Mouse (Mus musculus) limb, embryonic 11.5 days (tissue): ENCODE data around the gene Xcr1. TPM values are rescaled to one million over a fixed set of nuclear protein-coding genes. Genes with fewer than 3 reads are reported as not detected.

Source experiments
- ATAC-seq: fragments of 200-750 bp; cut with Nextera tagmentation; 2 replicates; pipeline ENCODE4 v1.8.0; 2017; ENCODE audit warnings: low read depth; ENCODE audit not compliant: insufficient number of reproducible peaks, low FRiP score, low TSS enrichment
- DNase-seq: peaks from one replicate; pipeline ENCODE4 v3.0.0-alpha.2; 2015; ENCODE audit warnings: low spot score
- H3K27ac ChIP-seq: fragments of 300-500 bp; sonication (generic); replicated peaks from 2 replicates; pipeline ENCODE4 v1.5.1; 2014; ENCODE audit warnings: low read depth, mild to moderate bottlenecking, low read length
- H3K27me3 ChIP-seq: fragments of 300-500 bp; sonication (generic); 2 replicates; pipeline ENCODE4 v1.6.1; 2014; ENCODE audit warnings: mild to moderate bottlenecking, low read length, mixed read lengths; ENCODE audit not compliant: control insufficient read depth, insufficient read depth
- H3K36me3 ChIP-seq: fragments of 300-500 bp; sonication (generic); 2 replicates; pipeline ENCODE4 v1.6.1; 2014; ENCODE audit warnings: mild to moderate bottlenecking, low read length, moderate library complexity, mixed read lengths; ENCODE audit not compliant: control insufficient read depth, insufficient read depth
- H3K4me1 ChIP-seq: fragments of 300-500 bp; sonication (generic); 2 replicates; pipeline ENCODE4 v1.6.1; 2014; ENCODE audit warnings: low read length, mixed read lengths; ENCODE audit not compliant: control insufficient read depth, insufficient read depth
- H3K4me2 ChIP-seq: fragments of 300-500 bp; sonication (generic); 2 replicates; pipeline ENCODE4 v1.6.1; 2014; ENCODE audit warnings: low read depth, mild to moderate bottlenecking, moderate library complexity; ENCODE audit not compliant: severe bottlenecking
- H3K4me3 ChIP-seq: fragments of 300-500 bp; sonication (generic); 2 replicates; pipeline ENCODE4 v1.5.1; 2014; ENCODE audit warnings: low read depth, low read length
- H3K9ac ChIP-seq: fragments of 300-500 bp; sonication (generic); 2 replicates; pipeline ENCODE4 v1.6.1; 2014; ENCODE audit warnings: mild to moderate bottlenecking, low read length
- H3K9me3 ChIP-seq: fragments of 300-500 bp; sonication (generic); 2 replicates; pipeline ENCODE4 v1.6.1; 2016; ENCODE audit warnings: low read length; ENCODE audit not compliant: control insufficient read depth
- WGBS: fragments of 180-500 bp; shearing (Covaris S2); extraction: QIAGEN DNeasy Blood & Tissue Kit; methylation state at CpG from one replicate; pipeline ENCODE4 v1.1.7; 2014; 5-methylcytosine and 5-hydroxymethylcytosine counted together
- polyA plus RNA-seq: library from polyadenylated mRNA; unstranded; fragments of >200 nt; fragmentation: Nextera tagmentation; extraction: Ambion mirVana; gene quantifications from 2 replicates; pipeline ENCODE4 v1.2.1, GENCODE M21; 2014

Xcr1 gene
- polyA plus RNA-seq, 1 experiment from 2014 or later, result 0.04 TPM

DNA sequence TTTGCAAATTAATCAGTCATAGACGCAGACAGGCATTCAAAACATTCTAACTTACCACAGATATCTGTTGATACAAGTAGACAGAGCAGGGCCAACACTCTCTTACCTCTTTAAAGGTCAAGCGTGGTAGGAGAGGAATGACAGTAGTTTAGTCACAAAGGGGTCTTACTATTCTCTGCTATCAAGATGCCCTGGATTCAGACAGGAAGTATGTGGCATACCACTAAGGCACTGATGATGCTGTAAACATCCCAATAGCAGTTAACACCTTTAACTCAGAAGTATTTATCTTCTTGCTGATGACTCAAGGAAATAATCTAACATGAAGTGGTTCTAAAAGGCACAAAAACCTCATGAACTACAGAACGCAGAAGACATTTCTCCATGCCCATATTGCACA, 26.0 kb downstream of the Xcr1 start:
- no peak overlapping the region for H3K9ac ChIP-seq
- H3K27me3 ChIP-seq, result no peaks in the 10 kb centered on the region
- H3K27ac ChIP-seq, result no peak overlapping the region
- DNase-seq (no peak), ATAC-seq (no peak)
- H3K4me1 ChIP-seq, result no peaks in the 10 kb centered on the region
- H3K4me2 ChIP-seq, result no peak overlapping the region
- H3K4me3 ChIP-seq, result no peak overlapping the region
- 89% methylated on average over 3 of the region's 3 CpGs for WGBS
- no peaks in the 10 kb centered on the region; the same call in 1 of the 2 replicates for H3K36me3 ChIP-seq
- H3K9me3 ChIP-seq, result no peaks in the 10 kb centered on the region

DNA sequence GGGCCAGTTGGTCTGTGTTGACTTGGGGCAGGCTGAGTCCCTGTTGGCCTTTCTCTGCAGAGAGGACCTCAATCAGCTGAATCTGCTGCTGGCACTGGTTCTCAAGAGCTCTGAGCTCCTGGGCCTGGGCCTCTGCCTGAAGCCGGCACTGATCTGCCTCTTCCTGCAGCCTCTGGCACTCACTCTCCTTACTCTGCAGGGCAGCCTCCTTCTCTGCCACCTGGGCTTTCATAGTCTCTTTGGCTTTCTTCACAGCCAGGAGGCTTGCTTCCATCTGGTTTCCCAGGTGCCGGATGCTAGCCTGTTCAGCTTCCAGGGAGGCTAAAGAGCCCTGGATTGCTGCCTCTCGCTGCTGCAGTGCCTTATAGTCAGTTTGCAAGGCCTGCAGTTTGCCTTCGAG, 32.9 kb downstream of the Xcr1 start:
- WGBS, result 88% methylated on average over 4 of the region's 4 CpGs
- no peak for ATAC-seq
- Histone ChIP-seq H3K9me3 (no peaks in the 10 kb centered on the region), H3K36me3 (peaks cover 9% of the 10 kb centered on the region), H3K4me1 (no peaks in the 10 kb centered on the region), H3K9ac (no peak overlapping the region), H3K27me3 (no peaks in the 10 kb centered on the region), H3K4me3 (no peak overlapping the region), H3K27ac (no peak overlapping the region), H3K4me2 (no peak overlapping the region)
- no peak for DNase-seq

DNA sequence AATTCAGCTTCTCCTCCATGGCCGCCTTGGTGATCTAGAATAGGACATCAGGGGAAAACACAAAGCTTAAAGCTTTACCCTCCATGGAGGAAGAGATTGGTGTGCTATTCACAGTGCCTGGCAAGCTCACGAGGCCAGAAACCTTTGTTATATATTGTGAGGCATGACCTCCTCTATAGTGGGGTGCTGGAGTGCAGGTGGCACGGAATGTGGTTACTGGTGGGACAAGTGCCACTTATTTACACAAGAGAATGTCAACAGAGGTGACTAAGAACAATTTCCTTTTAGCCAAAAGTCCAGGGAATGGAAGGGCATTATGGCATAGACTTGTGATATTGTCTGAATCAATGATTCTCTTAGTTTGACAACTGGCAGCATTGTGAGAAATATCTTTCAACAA, 35.2 kb downstream of the Xcr1 start:
- Histone ChIP-seq H3K4me2 (no peak overlapping the region), H3K36me3 (peaks cover 15% of the 10 kb centered on the region), H3K4me1 (no peaks in the 10 kb centered on the region), H3K27ac (no peak overlapping the region), H3K27me3 (no peaks in the 10 kb centered on the region), H3K9ac (no peak overlapping the region), H3K9me3 (no peaks in the 10 kb centered on the region), H3K4me3 (no peak overlapping the region)
- 88% methylated on average over 3 of the region's 3 CpGs for WGBS
- DNase-seq (no peak), ATAC-seq (no peak)

DNA sequence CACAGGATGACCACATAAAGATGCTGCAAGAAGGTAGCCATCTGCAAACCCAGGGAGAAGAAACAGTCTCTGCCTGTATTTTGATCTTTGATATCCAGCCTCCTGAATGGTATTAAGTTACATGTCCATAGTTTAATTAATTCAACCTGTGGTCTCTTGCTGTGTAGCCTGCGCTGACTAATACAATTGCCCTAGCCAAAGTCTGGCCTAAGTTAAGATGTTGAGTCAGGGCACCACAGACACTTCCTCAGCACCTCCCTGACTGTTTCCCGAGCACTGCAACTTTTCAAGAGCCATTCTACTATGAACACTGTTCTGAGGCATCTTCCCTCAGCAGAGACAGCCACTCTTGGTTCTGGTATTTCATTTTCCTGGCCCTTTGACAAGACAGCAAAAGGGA, 43.2 kb downstream of the Xcr1 start:
- no peak overlapping the region for H3K4me2 ChIP-seq
- ATAC-seq (no peak), DNase-seq (no peak)
- no peak overlapping the region for H3K9ac ChIP-seq
- H3K27me3 ChIP-seq, result no peaks in the 10 kb centered on the region
- 44% methylated on average over 2 of the region's 2 CpGs for WGBS
- H3K27ac ChIP-seq, result no peak overlapping the region
- no peaks in the 10 kb centered on the region for H3K9me3 ChIP-seq
- H3K36me3 ChIP-seq, result peaks cover 6% of the 10 kb centered on the region; the same call in 1 of the 2 replicates
- no peak overlapping the region for H3K4me3 ChIP-seq
- no peaks in the 10 kb centered on the region for H3K4me1 ChIP-seq

DNA sequence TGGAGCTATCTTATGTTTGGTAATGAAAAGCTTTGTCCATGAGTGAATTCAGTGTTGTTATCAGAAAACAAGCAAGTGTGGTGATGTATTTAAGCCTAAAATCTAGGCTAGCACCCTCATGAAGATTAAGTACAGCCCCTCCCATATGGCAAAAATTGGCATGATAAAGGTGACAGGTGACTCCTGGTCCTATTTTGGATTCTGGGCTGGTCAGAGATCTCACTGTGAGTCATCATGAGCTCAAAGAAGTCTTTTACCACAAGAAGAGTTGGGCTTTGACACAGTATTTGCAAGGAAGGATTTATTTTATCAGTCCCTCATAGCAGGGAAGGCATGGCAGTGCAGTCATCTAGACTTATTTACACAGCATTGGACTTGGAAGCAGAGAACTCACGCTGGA, 45.8 kb downstream of the Xcr1 start:
- Histone ChIP-seq H3K4me2 (no peak overlapping the region), H3K27me3 (no peaks in the 10 kb centered on the region), H3K9me3 (no peaks in the 10 kb centered on the region), H3K27ac (no peak overlapping the region), H3K36me3 (no peaks in the 10 kb centered on the region), H3K4me1 (no peaks in the 10 kb centered on the region), H3K4me3 (no peak overlapping the region), H3K9ac (no peak overlapping the region)
- DNase-seq, result no peak
- no peak for ATAC-seq
- WGBS, result 93% methylated on average over 1 of the region's 1 CpGs

DNA sequence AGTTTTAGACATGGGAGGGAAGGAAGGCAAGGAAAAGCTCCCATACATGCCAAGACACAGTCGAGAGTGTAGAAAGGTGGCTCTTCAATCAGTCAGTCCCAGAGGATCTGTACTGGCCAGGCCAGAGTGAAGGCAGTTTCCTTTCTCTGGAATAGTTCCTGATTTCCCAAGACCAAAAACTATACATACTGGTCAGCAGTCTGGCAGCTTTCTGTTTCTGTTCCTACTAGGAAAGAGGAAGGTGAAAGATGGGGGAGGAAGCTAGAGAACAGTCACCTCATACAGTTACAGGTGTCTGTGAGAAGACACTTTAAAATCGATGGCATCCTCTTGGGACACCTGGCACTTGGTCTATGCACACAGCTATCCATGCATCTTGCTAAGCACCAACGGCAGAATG, 46.4 kb downstream of the Xcr1 start:
- H3K9ac ChIP-seq, result no peak overlapping the region
- no peaks in the 10 kb centered on the region for H3K4me1 ChIP-seq
- H3K9me3 ChIP-seq, result no peaks in the 10 kb centered on the region
- DNase-seq (no peak), ATAC-seq (no peak)
- no peak overlapping the region for H3K27ac ChIP-seq
- 85% methylated on average over 3 of the region's 3 CpGs for WGBS
- no peak overlapping the region for H3K4me2 ChIP-seq
- no peak overlapping the region for H3K4me3 ChIP-seq
- H3K36me3 ChIP-seq, result peaks cover 3% of the 10 kb centered on the region; the same call in 1 of the 2 replicates
- H3K27me3 ChIP-seq, result no peaks in the 10 kb centered on the region

DNA sequence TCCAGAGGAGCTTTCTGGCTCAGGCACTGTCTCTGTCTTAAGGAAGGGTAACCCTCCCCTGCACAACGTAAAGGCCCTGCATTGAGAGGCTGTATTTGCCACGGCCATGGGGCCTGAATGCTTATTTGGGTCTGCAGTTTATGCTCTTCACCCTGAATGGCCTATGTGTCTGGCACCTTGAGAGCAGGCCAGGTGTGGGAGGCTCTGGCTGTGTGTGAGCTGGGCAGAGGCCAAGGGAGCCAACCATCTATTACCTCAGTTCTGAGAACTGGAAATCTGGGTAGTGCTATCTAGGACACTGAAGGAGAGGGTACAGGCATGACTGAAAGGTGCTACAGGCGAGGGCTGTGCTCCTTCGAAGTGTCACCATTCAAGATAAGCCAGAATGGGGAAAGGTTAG, 47.0 kb downstream of the Xcr1 start:
- Histone ChIP-seq H3K4me2 (no peak overlapping the region), H3K9ac (no peak overlapping the region), H3K27ac (no peak overlapping the region), H3K36me3 (peaks cover 3% of the 10 kb centered on the region; the same call in 1 of the 2 replicates), H3K9me3 (no peaks in the 10 kb centered on the region), H3K4me3 (no peak overlapping the region), H3K4me1 (no peaks in the 10 kb centered on the region), H3K27me3 (no peaks in the 10 kb centered on the region)
- DNase-seq (no peak), ATAC-seq (no peak)
- WGBS, result 81% methylated on average over 4 of the region's 4 CpGs

DNA sequence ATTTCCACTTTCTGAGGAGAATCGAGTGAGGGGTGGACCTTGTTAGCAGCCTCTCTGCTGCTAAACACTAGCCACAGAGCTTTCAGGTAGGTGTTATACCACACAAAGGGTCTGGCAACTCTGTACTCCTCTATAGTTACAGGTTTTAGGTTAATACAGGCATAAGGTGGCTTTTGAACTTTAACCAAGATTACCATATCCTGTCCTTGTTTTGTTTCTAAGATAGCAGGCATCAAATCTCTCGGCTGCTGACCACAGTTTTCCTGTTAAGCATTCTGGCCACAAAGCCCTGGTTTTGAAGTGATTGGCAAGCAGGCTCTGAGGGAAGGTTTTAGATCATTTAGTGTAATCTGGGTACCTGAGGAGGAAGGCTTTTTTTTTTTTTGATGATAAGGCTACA, 47.5 kb downstream of the Xcr1 start:
- no peaks in the 10 kb centered on the region for H3K4me1 ChIP-seq
- no peak overlapping the region for H3K4me2 ChIP-seq
- no peak overlapping the region for H3K9ac ChIP-seq
- H3K27ac ChIP-seq, result no peak overlapping the region
- H3K4me3 ChIP-seq, result no peak overlapping the region
- H3K36me3 ChIP-seq, result peaks cover 3% of the 10 kb centered on the region; the same call in 1 of the 2 replicates
- H3K9me3 ChIP-seq, result no peaks in the 10 kb centered on the region
- no peaks in the 10 kb centered on the region for H3K27me3 ChIP-seq
- no peak for DNase-seq
- 81% methylated on average over 2 of the region's 2 CpGs for WGBS
- no peak for ATAC-seq

DNA sequence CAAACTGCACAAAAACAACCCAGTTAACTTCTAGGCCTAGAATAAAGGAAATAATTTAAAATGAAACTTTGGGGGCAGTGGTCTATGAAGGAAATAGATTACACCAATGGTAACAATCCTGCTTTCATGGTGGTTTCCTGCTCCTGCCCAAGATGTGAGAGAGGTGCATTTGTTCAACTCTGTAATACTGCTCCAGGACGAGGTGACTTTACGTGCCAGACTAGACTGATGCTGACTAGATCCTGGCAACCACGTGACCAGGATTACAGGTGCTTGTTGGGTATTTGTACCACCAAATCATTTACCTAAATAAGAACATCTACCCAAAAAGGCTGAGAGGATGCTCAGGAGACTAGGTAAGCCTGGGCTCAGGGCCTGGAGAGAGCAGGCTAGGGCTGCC, 50.0 kb downstream of the Xcr1 start:
- 85% methylated on average over 3 of the region's 3 CpGs for WGBS
- Histone ChIP-seq H3K9me3 (no peaks in the 10 kb centered on the region), H3K9ac (no peak overlapping the region)

More for the DNA sequence above, 50.0 kb downstream of the Xcr1 start:
- H3K4me3 ChIP-seq, result no peak overlapping the region
- H3K27me3 ChIP-seq, result no peaks in the 10 kb centered on the region
- H3K4me1 ChIP-seq, result no peaks in the 10 kb centered on the region
- DNase-seq (no peak), ATAC-seq (no peak)
- peaks cover 3% of the 10 kb centered on the region; the same call in 1 of the 2 replicates for H3K36me3 ChIP-seq
- no peak overlapping the region for H3K27ac ChIP-seq
- no peak overlapping the region for H3K4me2 ChIP-seq
